Mouse (Mus musculus): ENCODE results near the gene Ube2d3. TPM values are rescaled to one million over a fixed set of nuclear protein-coding genes. Genes with fewer than 3 reads are reported as not detected.

Gene Ube2d3
- total and polyA plus RNA-seq, 3 experiments = 590 to 1,803 (median 1,178) TPM

GRCm38 (mm10) chr3:135436901-135437616 lies 890 bp upstream of the Ube2d3 start:
- H3K9me3 ChIP-seq (replicated peaks; ENCODE audit: low read length) = no peaks in the 10 kb centered on the region
- peaks cover 5 to 30% of the 10 kb centered on the region in 2 experiments for H3K36me3 ChIP-seq (replicated peaks in 1 of 2; ENCODE audit: control insufficient read depth in 1 of 2, insufficient read depth in 1 of 2, low read length in 1 of 2)
- dilution Hi-C loops (cut with MboI; ENCODE audit: extremely low pct_ligation_motif_present, extremely low pct_unique_long_range_greater_than_20kb, low sequenced_read_pairs) = no loop called here
- TF ChIP-seq IRF4 (IDR thresholded peaks at IDR 0.05; ENCODE audit: low read depth, low read length) = no peak
- no peak for TF ChIP-seq ZKSCAN1 (IDR thresholded peaks at IDR 0.05; ENCODE audit: borderline replicate concordance, low read depth, low read length)
- no peak for TF ChIP-seq E2F4 (IDR thresholded peaks at IDR 0.05; ENCODE audit: insufficient replicate concordance, low read depth, low read length)
- no peak for TF ChIP-seq NELFE (IDR thresholded peaks at IDR 0.05; ENCODE audit: low read depth, low read length)
- no peak for TF ChIP-seq ZC3H11A (IDR thresholded peaks at IDR 0.05; ENCODE audit: low read depth, low read length)
- TF ChIP-seq MAFK (IDR thresholded peaks at IDR 0.05; ENCODE audit: insufficient replicate concordance, low read length) = no peak
- TF ChIP-seq USF1 (IDR thresholded peaks at IDR 0.05; ENCODE audit: low read depth, low read length) = no peak
- TF ChIP-seq RAD21 (IDR thresholded peaks at IDR 0.05; ENCODE audit: low read depth, low read length) = no peak
- TF ChIP-seq ZNF384 (IDR thresholded peaks at IDR 0.05; ENCODE audit: low read depth, low read length) = no peak
- peaks cover 0 to 21% of the 10 kb centered on the region in 2 experiments; a peak in 2 of 4 replicates for H3K4me1 ChIP-seq (ENCODE audit: control insufficient read depth in 1 of 2, insufficient read depth in 2 of 2)
- peaks cover 19% of the 10 kb centered on the region for H3K79me2 ChIP-seq (replicated peaks; ENCODE audit: control insufficient read depth, extremely low read depth, insufficient read depth, poor library complexity, severe bottlenecking)
- H3K4me3 ChIP-seq (replicated peaks in 1 of 3; ENCODE audit: low read depth in 2 of 3, low read length in 2 of 3, poor library complexity in 1 of 3) = peak overlapping the region; percentile 60 to 81 (median 69)
- in situ Hi-C loops (cut with MboI; ENCODE audit: low pct_ligation_motif_present, low pct_unique_long_range_greater_than_20kb, low sequenced_read_pairs) = no loop called here
- H3K27ac ChIP-seq (ENCODE audit: insufficient read depth, low read depth) = no peak overlapping the region
- no peak for DNase-seq (ENCODE audit: extremely low read depth)
- H3K27me3 ChIP-seq (replicated peaks) = no peaks in the 10 kb centered on the region
- peak overlapping the region; percentile 81 for H3K4me2 ChIP-seq (ENCODE audit: insufficient read depth, low read depth, poor library complexity, severe bottlenecking)
- peak overlapping the region; percentile 58 for H3K9ac ChIP-seq (ENCODE audit: insufficient read depth, low read depth)

GRCm38 (mm10) chr3:135438531-135438912 lies 573 bp downstream of the Ube2d3 start:
- H3K4me1 ChIP-seq (ENCODE audit: control insufficient read depth in 1 of 2, insufficient read depth in 2 of 2) = peaks cover 0 to 36% of the 10 kb centered on the region in 2 experiments; a peak in 2 of 4 replicates
- in situ Hi-C loops (cut with MboI; ENCODE audit: low pct_ligation_motif_present, low pct_unique_long_range_greater_than_20kb, low sequenced_read_pairs) = no loop called here
- peak overlapping the region; percentile 96 for H3K27ac ChIP-seq (ENCODE audit: insufficient read depth, low read depth)
- H3K36me3 ChIP-seq (replicated peaks in 1 of 2; ENCODE audit: control insufficient read depth in 1 of 2, insufficient read depth in 1 of 2, low read length in 1 of 2) = peaks cover 7 to 42% of the 10 kb centered on the region in 2 experiments
- peaks cover 31% of the 10 kb centered on the region for H3K79me2 ChIP-seq (replicated peaks; ENCODE audit: control insufficient read depth, extremely low read depth, insufficient read depth, poor library complexity, severe bottlenecking)
- dilution Hi-C loops (cut with MboI; ENCODE audit: extremely low pct_ligation_motif_present, extremely low pct_unique_long_range_greater_than_20kb, low sequenced_read_pairs) = no loop called here
- H3K9ac ChIP-seq (ENCODE audit: insufficient read depth, low read depth) = peak overlapping the region; percentile 98
- peak overlapping the region; percentile 81 to 94 (median 83) for H3K4me3 ChIP-seq (replicated peaks in 1 of 3; ENCODE audit: low read depth in 2 of 3, low read length in 2 of 3, poor library complexity in 1 of 3)
- H3K27me3 ChIP-seq (replicated peaks) = no peaks in the 10 kb centered on the region
- H3K9me3 ChIP-seq (replicated peaks; ENCODE audit: low read length) = no peaks in the 10 kb centered on the region
- no peak overlapping the region for H3K4me2 ChIP-seq (ENCODE audit: insufficient read depth, low read depth, poor library complexity, severe bottlenecking)
- peak; percentile 89 for DNase-seq (ENCODE audit: extremely low read depth)
- TF ChIP-seq RAD21 (IDR thresholded peaks at IDR 0.05; ENCODE audit: low read depth, low read length) = no peak
- TF ChIP-seq POLR2A (IDR thresholded peaks at IDR 0.05; ENCODE audit: low read depth, low read length) = peak; percentile 71
- TF ChIP-seq NELFE (IDR thresholded peaks at IDR 0.05; ENCODE audit: low read depth, low read length) = peak; percentile 84; the same call in 1 of the 2 replicates
- TF ChIP-seq SMC3 (IDR thresholded peaks at IDR 0.05; ENCODE audit: low read depth, low read length) = no peak
- TF ChIP-seq TCF12 (IDR thresholded peaks at IDR 0.05; ENCODE audit: low read depth, low read length) = peak; percentile 86
- peak; percentile 79 for TF ChIP-seq BHLHE40 (IDR thresholded peaks at IDR 0.05; ENCODE audit: low read depth, low read length)
- TF ChIP-seq ZMIZ1 (IDR thresholded peaks at IDR 0.05; ENCODE audit: low read depth, low read length) = peak; percentile 91; the same call in 1 of the 2 replicates
- peak; percentile 89 for TF ChIP-seq KAT2A (IDR thresholded peaks at IDR 0.05; ENCODE audit: insufficient replicate concordance, low read length)
- no peak for TF ChIP-seq MAZ (IDR thresholded peaks at IDR 0.05; ENCODE audit: low read depth, low read length)
- TF ChIP-seq ZC3H11A (IDR thresholded peaks at IDR 0.05; ENCODE audit: low read depth, low read length) = no peak
- TF ChIP-seq CHD2 (IDR thresholded peaks at IDR 0.05; ENCODE audit: low read length) = no peak
- peak; percentile 33; the same call in 1 of the 2 replicates for TF ChIP-seq NRF1 (IDR thresholded peaks at IDR 0.05; ENCODE audit: low read depth, low read length)
- TF ChIP-seq POLR2AphosphoS2 (IDR thresholded peaks at IDR 0.05; ENCODE audit: low read depth, low read length) = no peak; the same call in 1 of the 2 replicates
- TF ChIP-seq ETS1 (conservative IDR thresholded peaks at IDR 0.05; ENCODE audit: low read depth, low read length) = peak; percentile 5; the same call in 1 of the 2 replicates
